Mouse (Mus musculus) bone marrow, adult 2 months (tissue): ENCODE data around the gene Drc3.

ENCODE experiments used
- CTCF ChIP-seq: fragments of 200-500 bp; IDR thresholded peaks from 2 replicates; pipeline ENCODE4 v1.5.1; 2011; ENCODE audit warnings: low read length, control low read depth; ENCODE audit not compliant: control insufficient read depth, insufficient read depth
- POLR2A ChIP-seq: fragments of 200-500 bp; IDR thresholded peaks from 2 replicates; pipeline ENCODE4 v1.6.1; 2011; ENCODE audit warnings: low read depth, mild to moderate bottlenecking, control low read depth, low read length, borderline replicate concordance; ENCODE audit not compliant: control insufficient read depth

GRCm38 (mm10) chr11:60416590-60416962, 63.4 kb downstream of the Drc3 start:
- TF ChIP-seq CTCF (no peak), POLR2A (no peak)
